Mouse (Mus musculus) midbrain, embryonic 16.5 days (tissue): ENCODE data around the gene Zfp523. TPM values are rescaled to one million over a fixed set of nuclear protein-coding genes. Genes with fewer than 3 reads are reported as not detected.
A peak's percentile ranks its signal among the peaks of the same experiment; 100 is the strongest.

Experiments
- ATAC-seq: fragments of 200-750 bp; cut with Nextera tagmentation; 2 replicates; pipeline ENCODE4 v1.8.0; 2017; ENCODE audit warnings: moderate TSS enrichment
- H3K27ac ChIP-seq: fragments of 300-500 bp; sonication (generic); 2 replicates; pipeline ENCODE4 v1.5.1; 2014; ENCODE audit warnings: mild to moderate bottlenecking, low read length, mixed read lengths
- H3K27me3 ChIP-seq: fragments of 300-500 bp; sonication (generic); 2 replicates; pipeline ENCODE4 v1.6.1; 2014; ENCODE audit warnings: low read depth, low read length, mixed read lengths; ENCODE audit not compliant: control insufficient read depth, insufficient read depth
- H3K36me3 ChIP-seq: fragments of 300-500 bp; sonication (generic); 2 replicates; pipeline ENCODE4 v1.6.1; 2014; ENCODE audit warnings: mild to moderate bottlenecking, low read length, moderate library complexity, mixed read lengths; ENCODE audit not compliant: control insufficient read depth, insufficient read depth
- H3K4me1 ChIP-seq: fragments of 300-500 bp; sonication (generic); 2 replicates; pipeline ENCODE4 v1.6.1; 2014; ENCODE audit warnings: mild to moderate bottlenecking, low read length, mixed read lengths; ENCODE audit not compliant: control insufficient read depth, insufficient read depth
- H3K4me2 ChIP-seq: fragments of 300-500 bp; sonication (generic); 2 replicates; pipeline ENCODE4 v1.6.1; 2014; ENCODE audit warnings: mild to moderate bottlenecking, low read length, mixed read lengths
- H3K4me3 ChIP-seq: fragments of 300-500 bp; sonication (generic); 2 replicates; pipeline ENCODE4 v1.5.1; 2014; ENCODE audit warnings: low read depth, mild to moderate bottlenecking, low read length, moderate library complexity, mixed read lengths
- H3K9ac ChIP-seq: fragments of 300-500 bp; sonication (generic); 2 replicates; pipeline ENCODE4 v1.6.1; 2014; ENCODE audit warnings: low read depth, low read length, mixed read lengths
- H3K9me3 ChIP-seq: fragments of 300-500 bp; sonication (generic); replicated peaks from 2 replicates; pipeline ENCODE4 v1.6.1; 2014; ENCODE audit warnings: mild to moderate bottlenecking, low read length, mixed read lengths; ENCODE audit not compliant: control insufficient read depth, poor library complexity, severe bottlenecking
- WGBS: fragments of 180-500 bp; shearing (Covaris S2); extraction: QIAGEN DNeasy Blood & Tissue Kit; methylation state at CpG from one replicate; pipeline ENCODE4 v1.1.7; 2014; 5-methylcytosine and 5-hydroxymethylcytosine counted together
- polyA plus RNA-seq: library from polyadenylated mRNA; unstranded; fragments of >200 nt; fragmentation: Nextera tagmentation; extraction: Ambion mirVana; gene quantifications from 2 replicates; pipeline ENCODE4 v1.2.1, GENCODE M21; 2015

Gene Zfp523
- polyA plus RNA-seq, 1 experiment from 2014 or later = 42.1 TPM

GRCm38 (mm10) chr17:28180331-28180730 is 3.4 kb downstream of the Zfp523 start:
- no peak overlapping the region for H3K4me2 ChIP-seq
- H3K9ac ChIP-seq = no peak overlapping the region
- WGBS = 33% methylated on average over 4 of the region's 4 CpGs
- ATAC-seq = no peak
- H3K27ac ChIP-seq = no peak overlapping the region
- H3K4me1 ChIP-seq = peaks cover 29% of the 10 kb centered on the region
- H3K36me3 ChIP-seq = no peaks in the 10 kb centered on the region
- H3K27me3 ChIP-seq = no peaks in the 10 kb centered on the region
- H3K9me3 ChIP-seq = no peaks in the 10 kb centered on the region
- H3K4me3 ChIP-seq = no peak overlapping the region

GRCm38 (mm10) chr17:28180783-28181544 is 4.0 kb downstream of the Zfp523 start:
- H3K27ac ChIP-seq = no peak overlapping the region
- peaks cover 24% of the 10 kb centered on the region for H3K4me1 ChIP-seq
- H3K36me3 ChIP-seq = no peaks in the 10 kb centered on the region
- H3K4me2 ChIP-seq = no peak overlapping the region
- 0 out of 2 replicates have a peak overlapping the region, but pooled peaks have one; percentile 7 for H3K9ac ChIP-seq
- no peaks in the 10 kb centered on the region for H3K9me3 ChIP-seq
- ATAC-seq = no peak
- no peak overlapping the region for H3K4me3 ChIP-seq
- H3K27me3 ChIP-seq = no peaks in the 10 kb centered on the region
- WGBS = 85% methylated on average over 15 of the region's 15 CpGs

- 85% methylated on average over 7 of the region's 7 CpGs for WGBS
- Histone ChIP-seq H3K27me3 (no peaks in the 10 kb centered on the region), H3K27ac (no peak overlapping the region), H3K4me3 (no peak overlapping the region), H3K4me1 (peaks cover 6% of the 10 kb centered on the region; the same call in 1 of the 2 replicates), H3K9me3 (no peaks in the 10 kb centered on the region), H3K9ac (no peak overlapping the region), H3K4me2 (no peak overlapping the region), H3K36me3 (peaks cover 3% of the 10 kb centered on the region)
- no peak for ATAC-seq
Observed at GRCm38 (mm10) chr17:28184971-28185638, 8.2 kb downstream of the Zfp523 start.

- Histone ChIP-seq H3K4me2 (no peak overlapping the region), H3K27me3 (no peaks in the 10 kb centered on the region), H3K36me3 (peaks cover 16% of the 10 kb centered on the region), H3K9ac (no peak overlapping the region), H3K4me1 (no peaks in the 10 kb centered on the region), H3K27ac (no peak overlapping the region), H3K9me3 (no peaks in the 10 kb centered on the region), H3K4me3 (no peak overlapping the region)
- 91% methylated on average over 5 of the region's 5 CpGs for WGBS
- no peak for ATAC-seq
Observed at GRCm38 (mm10) chr17:28188313-28188712, 11.4 kb downstream of the Zfp523 start.

- Histone ChIP-seq H3K4me3 (no peak overlapping the region), H3K27me3 (no peaks in the 10 kb centered on the region), H3K27ac (no peak overlapping the region), H3K36me3 (peaks cover 30% of the 10 kb centered on the region), H3K9ac (no peak overlapping the region), H3K4me1 (no peaks in the 10 kb centered on the region), H3K9me3 (no peaks in the 10 kb centered on the region), H3K4me2 (no peak overlapping the region)
- no peak for ATAC-seq
- WGBS = 72% methylated on average over 1 of the region's 1 CpGs
Observed at GRCm38 (mm10) chr17:28192754-28193153, 15.8 kb downstream of the Zfp523 start.

- H3K4me3 ChIP-seq = no peak overlapping the region
- H3K4me2 ChIP-seq = no peak overlapping the region
- ATAC-seq = no peak
- no peaks in the 10 kb centered on the region for H3K4me1 ChIP-seq
- H3K9ac ChIP-seq = no peak overlapping the region
- no peak overlapping the region for H3K27ac ChIP-seq
- H3K9me3 ChIP-seq = no peaks in the 10 kb centered on the region
- H3K36me3 ChIP-seq = peaks cover 36% of the 10 kb centered on the region
- 87% methylated on average over 3 of the region's 3 CpGs for WGBS
- no peaks in the 10 kb centered on the region for H3K27me3 ChIP-seq
Observed at GRCm38 (mm10) chr17:28193559-28193958, 16.6 kb downstream of the Zfp523 start.

GRCm38 (mm10) chr17:28195033-28195432 is 18.1 kb downstream of the Zfp523 start:
- H3K27ac ChIP-seq = no peak overlapping the region
- 96% methylated on average over 10 of the region's 10 CpGs for WGBS
- H3K4me1 ChIP-seq = no peaks in the 10 kb centered on the region
- no peaks in the 10 kb centered on the region for H3K9me3 ChIP-seq
- no peaks in the 10 kb centered on the region for H3K27me3 ChIP-seq
- no peak overlapping the region for H3K4me3 ChIP-seq
- H3K4me2 ChIP-seq = no peak overlapping the region
- peaks cover 38% of the 10 kb centered on the region for H3K36me3 ChIP-seq
- no peak for ATAC-seq
- no peak overlapping the region for H3K9ac ChIP-seq

GRCm38 (mm10) chr17:28197646-28198045 is 20.7 kb downstream of the Zfp523 start:
- no peak overlapping the region for H3K4me3 ChIP-seq
- ATAC-seq = no peak
- H3K9me3 ChIP-seq = no peaks in the 10 kb centered on the region
- no peaks in the 10 kb centered on the region for H3K4me1 ChIP-seq
- no peak overlapping the region for H3K27ac ChIP-seq
- 75% methylated on average over 18 of the region's 18 CpGs for WGBS
- H3K9ac ChIP-seq = no peak overlapping the region
- H3K36me3 ChIP-seq = peaks cover 40% of the 10 kb centered on the region
- H3K4me2 ChIP-seq = no peak overlapping the region
- H3K27me3 ChIP-seq = no peaks in the 10 kb centered on the region

- WGBS = 84% methylated on average over 14 of the region's 14 CpGs
- H3K9me3 ChIP-seq = no peaks in the 10 kb centered on the region
- H3K36me3 ChIP-seq = peaks cover 37% of the 10 kb centered on the region
- no peak overlapping the region for H3K27ac ChIP-seq
- H3K4me3 ChIP-seq = no peak overlapping the region
- H3K4me1 ChIP-seq = no peaks in the 10 kb centered on the region
- no peak overlapping the region for H3K4me2 ChIP-seq
- ATAC-seq = no peak
- H3K27me3 ChIP-seq = no peaks in the 10 kb centered on the region
- no peak overlapping the region for H3K9ac ChIP-seq
Observed at GRCm38 (mm10) chr17:28201982-28202381, 25.1 kb downstream of the Zfp523 start.
